Mouse (Mus musculus) embryonic facial prominence, embryonic 15.5 days (tissue): Measurements from ENCODE around the gene Fut9. TPM values are rescaled to one million over a fixed set of nuclear protein-coding genes. Genes with fewer than 3 reads are reported as not detected.

ENCODE experiments used
- ATAC-seq: fragments of 200-750 bp; cut with Nextera tagmentation; 2 replicates; pipeline ENCODE4 v1.8.0; 2017; ENCODE audit warnings: low read depth, moderate TSS enrichment; ENCODE audit not compliant: insufficient number of reproducible peaks, low FRiP score, low TSS enrichment
- H3K27ac ChIP-seq: fragments of 300-500 bp; sonication (generic); replicated peaks from 2 replicates; pipeline ENCODE4 v1.5.1; 2015; ENCODE audit warnings: mild to moderate bottlenecking, inconsistent platforms
- H3K27me3 ChIP-seq: fragments of 300-500 bp; sonication (generic); 2 replicates; pipeline ENCODE4 v1.6.1; 2015; ENCODE audit warnings: inconsistent platforms
- H3K36me3 ChIP-seq: fragments of 300-500 bp; sonication (generic); 2 replicates; pipeline ENCODE4 v1.6.1; 2015; ENCODE audit warnings: mild to moderate bottlenecking, inconsistent platforms
- H3K4me1 ChIP-seq: fragments of 300-500 bp; sonication (generic); 2 replicates; pipeline ENCODE4 v1.6.1; 2015; ENCODE audit warnings: inconsistent platforms
- H3K4me2 ChIP-seq: fragments of 300-500 bp; sonication (generic); replicated peaks from 2 replicates; pipeline ENCODE4 v1.6.1; 2015; ENCODE audit warnings: mild to moderate bottlenecking, inconsistent platforms
- H3K4me3 ChIP-seq: fragments of 300-500 bp; sonication (generic); replicated peaks from 2 replicates; pipeline ENCODE4 v1.5.1; 2015; ENCODE audit warnings: mild to moderate bottlenecking, inconsistent platforms
- H3K9ac ChIP-seq: fragments of 300-500 bp; sonication (generic); 2 replicates; pipeline ENCODE4 v1.6.1; 2015; ENCODE audit warnings: inconsistent platforms
- H3K9me3 ChIP-seq: fragments of 300-500 bp; sonication (generic); replicated peaks from 2 replicates; pipeline ENCODE4 v1.6.1; 2016; ENCODE audit warnings: inconsistent platforms
- WGBS: fragments of 180-500 bp; shearing (Covaris S2); methylation state at CpG from one replicate; pipeline ENCODE4 v1.1.7; 2015; 5-methylcytosine and 5-hydroxymethylcytosine counted together
- polyA plus RNA-seq: library from polyadenylated mRNA; unstranded; fragments of >200 nt; fragmentation: Nextera tagmentation; extraction: Ambion mirVana; gene quantifications from 2 replicates; pipeline ENCODE4 v1.2.1, GENCODE M21; 2015

Fut9 gene
- polyA plus RNA-seq, 1 experiment from 2014 or later = 0.57 TPM

DNA sequence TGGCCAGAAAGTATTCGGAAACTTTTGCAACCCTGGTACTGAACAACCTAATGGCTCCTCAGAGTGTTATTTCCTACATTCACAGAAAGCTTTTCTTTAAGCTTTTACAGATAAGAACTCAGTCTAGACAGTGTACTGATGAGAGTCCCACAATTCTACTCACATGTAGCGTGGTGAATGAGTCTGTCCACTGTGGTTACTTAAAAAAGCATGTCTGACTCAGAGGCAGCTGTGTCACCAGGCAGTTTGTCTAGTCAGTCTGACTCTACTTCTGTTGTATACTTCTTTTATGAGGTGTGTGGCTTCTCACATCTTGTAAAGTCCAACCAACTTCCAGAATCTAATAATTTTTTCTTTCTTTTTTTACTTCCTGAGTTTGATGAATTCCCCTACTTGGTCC is 154.5 kb downstream of the Fut9 start:
- no peak overlapping the region for H3K4me2 ChIP-seq
- 84% methylated on average over 2 of the region's 2 CpGs for WGBS
- no peak overlapping the region for H3K4me3 ChIP-seq
- H3K4me1 ChIP-seq = no peaks in the 10 kb centered on the region
- H3K36me3 ChIP-seq = no peaks in the 10 kb centered on the region
- no peak overlapping the region for H3K9ac ChIP-seq
- no peaks in the 10 kb centered on the region for H3K27me3 ChIP-seq
- ATAC-seq = no peak
- no peak overlapping the region for H3K27ac ChIP-seq
- no peaks in the 10 kb centered on the region for H3K9me3 ChIP-seq

DNA sequence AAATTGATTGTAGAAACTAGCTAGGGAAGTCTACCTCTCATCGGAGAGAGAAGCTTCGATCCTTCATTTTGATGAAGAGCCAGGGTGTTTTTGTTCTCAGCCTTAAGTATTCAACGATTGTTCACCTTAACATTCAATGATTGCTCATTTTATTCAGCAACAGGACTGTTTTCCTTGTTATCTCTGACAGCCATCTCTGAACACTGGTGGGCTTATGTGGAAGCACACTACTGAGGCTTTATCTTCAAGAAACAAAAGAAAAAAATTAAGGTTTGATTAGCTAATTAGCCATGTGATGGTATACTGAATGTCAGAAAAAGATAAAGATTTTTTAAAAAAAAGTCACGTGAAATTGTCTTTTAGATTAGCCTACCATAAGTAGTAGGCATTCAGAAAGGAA is 158.1 kb downstream of the Fut9 start:
- 86% methylated on average over 4 of the region's 4 CpGs for WGBS
- H3K4me3 ChIP-seq = no peak overlapping the region
- H3K36me3 ChIP-seq = no peaks in the 10 kb centered on the region
- H3K9me3 ChIP-seq = no peaks in the 10 kb centered on the region
- H3K27ac ChIP-seq = no peak overlapping the region
- H3K27me3 ChIP-seq = no peaks in the 10 kb centered on the region
- ATAC-seq = no peak
- no peak overlapping the region for H3K9ac ChIP-seq
- H3K4me1 ChIP-seq = no peaks in the 10 kb centered on the region
- no peak overlapping the region for H3K4me2 ChIP-seq

- Histone ChIP-seq H3K36me3 (no peaks in the 10 kb centered on the region), H3K9me3 (no peaks in the 10 kb centered on the region), H3K4me1 (no peaks in the 10 kb centered on the region), H3K27ac (no peak overlapping the region), H3K4me3 (no peak overlapping the region), H3K27me3 (no peaks in the 10 kb centered on the region), H3K9ac (no peak overlapping the region), H3K4me2 (no peak overlapping the region)
- WGBS = 73% methylated on average over 2 of the region's 2 CpGs
- ATAC-seq = no peak
Measured at GRCm38 (mm10) chr4:25633262-25633661, 166.8 kb downstream of the Fut9 start.

DNA sequence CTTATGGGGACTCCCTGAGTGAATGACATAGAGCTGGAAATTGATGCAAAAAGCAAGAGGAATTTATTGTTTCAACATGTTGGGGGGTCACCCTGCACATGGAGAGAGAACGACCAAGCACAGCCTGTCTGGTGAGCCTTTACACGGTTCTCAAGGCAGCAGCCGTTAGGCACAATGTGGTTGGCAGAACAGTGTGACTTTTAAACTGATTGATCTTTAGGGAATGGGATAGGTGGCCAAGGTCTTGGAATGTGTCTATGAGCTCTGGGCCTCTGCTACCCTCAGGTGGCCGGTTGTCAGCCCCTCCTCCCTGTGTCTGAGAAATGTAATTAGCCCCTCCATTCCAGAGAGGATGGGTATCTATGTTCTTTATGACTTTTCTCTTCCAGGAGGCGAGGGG is 171.9 kb downstream of the Fut9 start:
- H3K36me3 ChIP-seq = no peaks in the 10 kb centered on the region
- H3K4me3 ChIP-seq = no peak overlapping the region
- WGBS = 50% methylated on average over 5 of the region's 5 CpGs
- no peak overlapping the region for H3K4me2 ChIP-seq
- no peaks in the 10 kb centered on the region for H3K4me1 ChIP-seq
- ATAC-seq = no peak
- H3K9ac ChIP-seq = no peak overlapping the region
- H3K27me3 ChIP-seq = no peaks in the 10 kb centered on the region
- H3K27ac ChIP-seq = no peak overlapping the region
- no peaks in the 10 kb centered on the region for H3K9me3 ChIP-seq

DNA sequence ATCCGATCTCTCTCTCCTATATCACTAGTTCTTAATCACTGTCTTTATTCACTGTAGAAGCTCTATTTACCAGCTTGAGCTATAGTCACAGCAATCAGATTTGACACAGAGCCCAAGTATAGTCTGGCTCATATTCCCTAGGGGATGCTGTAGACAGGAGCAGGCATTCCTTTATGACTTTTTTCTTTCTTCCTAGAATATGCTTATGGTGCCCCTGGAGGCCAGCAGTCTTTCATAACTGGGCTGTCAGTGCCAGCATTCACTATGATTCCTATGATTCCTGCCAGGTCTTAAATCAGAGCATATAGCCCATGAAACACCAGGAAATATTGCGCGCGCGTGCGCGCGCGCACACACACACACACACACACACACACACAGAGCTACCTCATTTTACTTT is 172.6 kb downstream of the Fut9 start:
- H3K4me3 ChIP-seq = no peak overlapping the region
- peak; percentile 63; the same call in 1 of the 2 replicates for ATAC-seq
- no peaks in the 10 kb centered on the region for H3K4me1 ChIP-seq
- H3K27me3 ChIP-seq = no peaks in the 10 kb centered on the region
- H3K36me3 ChIP-seq = no peaks in the 10 kb centered on the region
- 76% methylated on average over 9 of the region's 9 CpGs for WGBS
- no peak overlapping the region for H3K9ac ChIP-seq
- no peaks in the 10 kb centered on the region for H3K9me3 ChIP-seq
- H3K27ac ChIP-seq = no peak overlapping the region
- no peak overlapping the region for H3K4me2 ChIP-seq

DNA sequence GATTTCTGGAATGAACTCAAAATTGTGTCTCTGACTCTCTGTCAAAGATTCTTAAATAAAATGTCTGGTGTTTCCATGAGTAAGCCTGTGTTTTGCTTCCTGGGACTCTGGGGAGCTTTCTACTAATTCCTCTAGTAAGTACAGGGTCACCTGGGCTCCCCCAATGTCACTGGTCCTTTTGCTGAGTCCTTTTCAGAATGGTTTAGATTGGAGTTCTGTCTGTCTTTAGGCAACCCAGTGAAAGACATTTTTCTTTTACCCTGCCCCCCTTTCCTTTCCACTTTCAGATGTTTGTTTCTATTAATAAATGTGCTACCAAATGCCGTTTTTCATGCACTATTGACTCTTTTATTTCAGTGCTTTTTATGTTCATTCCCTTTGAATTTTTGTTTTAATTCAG is 173.0 kb downstream of the Fut9 start:
- Histone ChIP-seq H3K4me3 (no peak overlapping the region), H3K36me3 (no peaks in the 10 kb centered on the region), H3K27ac (no peak overlapping the region), H3K9ac (no peak overlapping the region), H3K9me3 (no peaks in the 10 kb centered on the region), H3K4me2 (no peak overlapping the region), H3K27me3 (no peaks in the 10 kb centered on the region), H3K4me1 (no peaks in the 10 kb centered on the region)
- WGBS = 31% methylated on average over 1 of the region's 1 CpGs
- no peak for ATAC-seq

DNA sequence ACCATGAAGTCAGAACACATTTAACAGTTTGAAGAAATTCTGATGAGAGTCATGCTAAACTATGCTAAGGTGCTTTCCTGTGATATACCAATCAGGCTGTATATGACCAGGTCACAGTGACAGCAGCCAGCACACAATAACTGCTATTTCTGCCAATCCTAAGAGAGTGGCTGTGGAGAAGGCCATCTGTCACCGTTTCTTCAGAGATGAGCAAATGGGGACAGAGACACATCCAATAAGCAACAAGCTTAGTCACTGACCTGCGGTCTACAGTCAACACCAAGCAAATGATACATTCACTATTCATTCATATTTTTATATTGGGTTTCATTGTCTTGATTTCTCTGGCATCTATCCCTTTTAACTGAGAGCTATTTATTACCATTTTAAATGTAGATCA is 176.9 kb downstream of the Fut9 start:
- H3K9ac ChIP-seq = no peak overlapping the region
- no peaks in the 10 kb centered on the region for H3K4me1 ChIP-seq
- H3K36me3 ChIP-seq = no peaks in the 10 kb centered on the region
- no peaks in the 10 kb centered on the region for H3K9me3 ChIP-seq
- no peaks in the 10 kb centered on the region for H3K27me3 ChIP-seq
- no peak overlapping the region for H3K27ac ChIP-seq
- H3K4me2 ChIP-seq = no peak overlapping the region
- ATAC-seq = no peak
- no peak overlapping the region for H3K4me3 ChIP-seq
- 92% methylated on average over 2 of the region's 2 CpGs for WGBS

- WGBS = 80% methylated on average over 4 of the region's 4 CpGs
- no peak for ATAC-seq
- Histone ChIP-seq H3K4me1 (no peaks in the 10 kb centered on the region), H3K27me3 (no peaks in the 10 kb centered on the region), H3K4me2 (no peak overlapping the region), H3K36me3 (no peaks in the 10 kb centered on the region), H3K27ac (no peak overlapping the region), H3K9me3 (no peaks in the 10 kb centered on the region), H3K4me3 (no peak overlapping the region), H3K9ac (no peak overlapping the region)
Measured at GRCm38 (mm10) chr4:25617301-25617700, 182.7 kb downstream of the Fut9 start.

DNA sequence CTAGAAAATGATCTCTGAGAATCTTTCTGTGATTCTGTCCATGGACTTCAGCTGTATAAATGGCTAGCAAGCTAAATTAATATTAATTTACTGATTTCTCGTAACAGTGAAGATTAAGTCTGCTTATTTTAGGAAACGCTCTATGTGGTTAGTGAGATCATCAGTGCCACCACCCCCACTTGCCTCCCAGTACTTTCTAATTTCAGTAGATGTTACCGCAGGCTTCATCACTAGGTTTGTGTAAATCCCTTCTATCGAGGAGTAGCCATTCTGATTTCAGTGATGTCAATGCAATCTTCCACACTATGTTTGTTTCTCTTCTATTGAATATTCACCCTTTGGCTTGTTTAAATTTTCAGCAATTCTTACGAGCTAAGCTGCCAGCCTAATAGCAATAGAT is 186.6 kb downstream of the Fut9 start:
- no peak for ATAC-seq
- no peak overlapping the region for H3K27ac ChIP-seq
- WGBS = 81% methylated on average over 5 of the region's 5 CpGs
- H3K4me3 ChIP-seq = no peak overlapping the region
- H3K9ac ChIP-seq = no peak overlapping the region
- no peak overlapping the region for H3K4me2 ChIP-seq
- no peaks in the 10 kb centered on the region for H3K36me3 ChIP-seq
- no peaks in the 10 kb centered on the region for H3K9me3 ChIP-seq
- H3K27me3 ChIP-seq = no peaks in the 10 kb centered on the region
- no peaks in the 10 kb centered on the region for H3K4me1 ChIP-seq

- no peaks in the 10 kb centered on the region for H3K9me3 ChIP-seq
- no peaks in the 10 kb centered on the region for H3K27me3 ChIP-seq
- ATAC-seq = no peak
- H3K4me2 ChIP-seq = no peak overlapping the region
- H3K9ac ChIP-seq = no peak overlapping the region
- H3K36me3 ChIP-seq = no peaks in the 10 kb centered on the region
- H3K4me1 ChIP-seq = no peaks in the 10 kb centered on the region
- WGBS = 47% methylated on average over 2 of the region's 2 CpGs
- H3K27ac ChIP-seq = no peak overlapping the region
- H3K4me3 ChIP-seq = no peak overlapping the region
Measured at GRCm38 (mm10) chr4:25610481-25610880, 189.6 kb downstream of the Fut9 start.

DNA sequence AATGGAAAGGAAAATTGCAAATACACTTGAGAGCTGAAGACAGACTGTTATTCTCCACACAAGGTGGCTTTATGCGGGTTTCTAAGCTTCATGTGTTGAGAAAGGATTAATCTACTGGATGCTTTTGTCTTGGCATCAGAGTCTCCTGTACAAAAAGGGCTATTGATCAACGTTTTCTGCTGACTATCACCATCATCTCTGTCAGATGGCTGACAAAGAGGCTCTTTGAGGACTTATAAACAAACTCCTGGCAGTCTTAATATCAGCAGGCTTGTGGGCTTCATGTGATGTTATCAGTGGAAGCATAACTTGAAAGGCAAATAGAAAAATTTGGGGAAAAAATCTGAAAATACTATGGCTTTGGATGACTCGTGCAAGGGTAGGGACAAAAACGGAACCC is 206.8 kb downstream of the Fut9 start:
- Histone ChIP-seq H3K9me3 (no peaks in the 10 kb centered on the region), H3K4me1 (no peaks in the 10 kb centered on the region), H3K4me2 (no peak overlapping the region), H3K27me3 (no peaks in the 10 kb centered on the region), H3K9ac (no peak overlapping the region), H3K36me3 (no peaks in the 10 kb centered on the region), H3K27ac (no peak overlapping the region), H3K4me3 (no peak overlapping the region)
- WGBS = 64% methylated on average over 4 of the region's 4 CpGs
- ATAC-seq = no peak
